In the genomic region with DNA sequence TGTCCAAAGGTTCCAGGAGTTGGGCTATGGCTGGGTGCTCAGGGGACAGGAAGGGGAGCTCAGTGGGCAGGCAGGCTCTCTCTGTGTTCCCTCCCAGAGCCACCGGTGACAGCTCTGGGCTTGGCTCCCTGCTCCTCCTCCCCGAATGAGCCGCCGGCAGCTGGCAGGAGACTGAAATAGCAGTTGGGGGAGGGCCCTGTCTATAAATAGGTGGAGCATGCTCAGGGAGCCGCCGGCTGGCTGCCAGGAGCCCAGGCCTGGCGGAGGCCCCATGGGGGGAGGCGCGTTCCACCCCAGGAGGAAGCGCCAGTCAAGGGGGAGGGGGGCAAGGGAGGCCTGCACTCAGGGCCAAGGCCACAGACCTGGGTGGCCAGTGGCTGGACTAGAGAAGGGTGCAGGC, we compare ENCODE assay signal across 8 mouse cellular contexts. TPM values are rescaled to one million over a fixed set of nuclear protein-coding genes. Genes with fewer than 3 reads are reported as not detected.
A peak's percentile ranks its signal among the peaks of the same experiment; 100 is the strongest.
DNase-seq lines count a peak whose midpoint lies in the region; ATAC-seq and TF ChIP-seq lines count a peak whose summit lies in the region.

No protein-coding gene starts in this region.

- H3K36me3 ChIP-seq in ES-E14 (ENCODE audit: control insufficient read depth, insufficient read depth, low read length, poor library complexity, severe bottlenecking) = peaks cover 11% of the 10 kb centered on the region; the same call in 1 of the 2 replicates
- H3K36me3 ChIP-seq in forebrain, embryonic 16.5 days (ENCODE audit: control insufficient read depth, insufficient read depth) = no peaks in the 10 kb centered on the region
- peaks cover 13% of the 10 kb centered on the region; the same call in 1 of the 2 replicates for H3K36me3 ChIP-seq in neural tube, embryonic 15.5 days

- no peak for DNase-seq in ES-E14 (ENCODE audit: low read depth, low spot score)
- DNase-seq in cerebellum, adult 18-20 months = peak; percentile 95 to 96
- peak; percentile 96 to 97 for DNase-seq in heart, postnatal 36 days
- DNase-seq in layer of hippocampus, adult 2 months (ENCODE audit: low spot score in 2 of 2) = peak; percentile 96 to 98
- peak; percentile 94 for DNase-seq in lung, adult 2 months
- peak; percentile 96 for DNase-seq in testis, postnatal 10 days (ENCODE audit: low spot score)

- 0% methylated on average over 10 of the region's 10 CpGs for WGBS in forebrain, embryonic 16.5 days
- 0% methylated on average over 9 of the region's 10 CpGs for WGBS in lung, adult 2 months
- under 1% methylated on average over 10 of the region's 10 CpGs for WGBS in neural tube, embryonic 15.5 days

- peak; percentile 93 for ATAC-seq in forebrain, embryonic 16.5 days
- ATAC-seq in neural tube, embryonic 15.5 days (ENCODE audit: low FRiP score) = peak; percentile 68

- peak; percentile 32 for TF ChIP-seq CTCF in layer of hippocampus, adult 2 months (conservative IDR thresholded peaks at IDR 0.05)
- no peak for TF ChIP-seq CTCF in lung, adult 2 months (IDR thresholded peaks at IDR 0.05; ENCODE audit: insufficient read depth, low read length)

- peak overlapping the region; percentile 31 to 56; a peak in 3 of 4 replicates for H3K4me3 ChIP-seq in ES-E14 (ENCODE audit: insufficient read depth in 1 of 2, low read depth in 1 of 2, low read length in 2 of 2, poor library complexity in 1 of 2, severe bottlenecking in 1 of 2)
- H3K4me3 ChIP-seq in forebrain, embryonic 16.5 days (replicated peaks; ENCODE audit: low read length) = peak overlapping the region; percentile 35
- H3K4me3 ChIP-seq in layer of hippocampus, adult 2 months = peak overlapping the region; percentile 57
- H3K4me3 ChIP-seq in lung, adult 2 months (replicated peaks; ENCODE audit: extremely low read depth, low read depth, low read length) = peak overlapping the region; percentile 70
- peak overlapping the region; percentile 20 for H3K4me3 ChIP-seq in neural tube, embryonic 15.5 days (replicated peaks)

- peak overlapping the region; percentile 54 for H3K4me2 ChIP-seq in forebrain, embryonic 16.5 days (ENCODE audit: low read length)
- H3K4me2 ChIP-seq in neural tube, embryonic 15.5 days = peak overlapping the region; percentile 46

- TF ChIP-seq POLR2A in lung, adult 2 months (IDR thresholded peaks at IDR 0.05; ENCODE audit: borderline replicate concordance, extremely low read depth, low read depth, low read length) = peak; percentile 92; the same call in 1 of the 2 replicates

- intact Hi-C loops in heart, postnatal 36 days (cut with DNase I) = loop anchor here (5.0 kb wide), 2 partner anchors 214 to 236 kb away; a partner anchor contains a TSS

- in situ Hi-C loops in ES-E14 (cut with MboI; ENCODE audit: low sequenced_read_pairs in 2 of 2, unreplicated experiment in 2 of 2) = no loop called here

- no peaks in the 10 kb centered on the region for H3K27me3 ChIP-seq in forebrain, embryonic 16.5 days (replicated peaks; ENCODE audit: control insufficient read depth, insufficient read depth, low read length)
- H3K27me3 ChIP-seq in neural tube, embryonic 15.5 days (replicated peaks) = no peaks in the 10 kb centered on the region

- peaks cover 4 to 30% of the 10 kb centered on the region in 2 experiments; a peak in 3 of 4 replicates for H3K4me1 ChIP-seq in ES-E14 (ENCODE audit: control insufficient read depth in 2 of 2, insufficient read depth in 2 of 2, low read length in 2 of 2, poor library complexity in 1 of 2)
- H3K4me1 ChIP-seq in forebrain, embryonic 16.5 days (replicated peaks; ENCODE audit: control insufficient read depth, insufficient read depth, low read length) = peaks cover 67% of the 10 kb centered on the region
- H3K4me1 ChIP-seq in lung, adult 2 months (ENCODE audit: control insufficient read depth, insufficient read depth, low read length) = peaks cover 55% of the 10 kb centered on the region
- H3K4me1 ChIP-seq in neural tube, embryonic 15.5 days = peaks cover 87% of the 10 kb centered on the region

- 0 out of 2 replicates have a peak overlapping the region, but pooled peaks have one; percentile 12 for H3K9ac ChIP-seq in ES-E14 (ENCODE audit: insufficient read depth, low read depth, low read length, poor library complexity, severe bottlenecking)
- H3K9ac ChIP-seq in forebrain, embryonic 16.5 days (replicated peaks; ENCODE audit: low read depth, low read length) = peak overlapping the region; percentile 46
- H3K9ac ChIP-seq in neural tube, embryonic 15.5 days (replicated peaks) = peak overlapping the region; percentile 29; the same call in 1 of the 2 replicates

- no peak overlapping the region for H3K27ac ChIP-seq in ES-E14 (ENCODE audit: insufficient read depth, low read depth, low read length, poor library complexity, severe bottlenecking)
- peak overlapping the region; percentile 86 for H3K27ac ChIP-seq in forebrain, embryonic 16.5 days (ENCODE audit: low read length)
- peak overlapping the region; percentile 95 for H3K27ac ChIP-seq in layer of hippocampus, adult 2 months
- H3K27ac ChIP-seq in neural tube, embryonic 15.5 days (replicated peaks) = peak overlapping the region; percentile 68

- no peaks in the 10 kb centered on the region for H3K9me3 ChIP-seq in ES-E14 (ENCODE audit: control insufficient read depth, insufficient read depth, low read depth, low read length)
- H3K9me3 ChIP-seq in forebrain, embryonic 16.5 days (ENCODE audit: control insufficient read depth, low read length) = no peaks in the 10 kb centered on the region
- no peaks in the 10 kb centered on the region for H3K9me3 ChIP-seq in neural tube, embryonic 15.5 days (replicated peaks)

TF ChIP-seq in ES-E14, 5 proteins besides CTCF, POLR2A, EP300 and RAD21:
- TF ChIP-seq MAFK (IDR thresholded peaks at IDR 0.05; ENCODE audit: insufficient read depth, low read depth, low read length) = no peak
- no peak for TF ChIP-seq HCFC1 (IDR thresholded peaks at IDR 0.05; ENCODE audit: borderline replicate concordance, insufficient read depth, low read length)
- TF ChIP-seq ZNF384 (IDR thresholded peaks at IDR 0.05; ENCODE audit: low read depth, low read length) = no peak
- no peak for TF ChIP-seq CHD2 (IDR thresholded peaks at IDR 0.05; ENCODE audit: low read depth, low read length)
- TF ChIP-seq ZC3H11A (IDR thresholded peaks at IDR 0.05; ENCODE audit: borderline replicate concordance, low read depth, low read length) = no peak

RNA-seq across cellular contexts. Expression of a gene that starts 11.2 kb away (rescaled TPM):
- 33.3 and 57.9 TPM in 2 replicates for total RNA-seq in ES-E14 (2012; rRNA removed)
- 124 and 136 TPM in 2 replicates for polyA plus RNA-seq in forebrain, embryonic 16.5 days (2015; fragmentation: Nextera tagmentation; extraction: Ambion mirVana)
- total RNA-seq in heart, postnatal 36 days (2021) = 100 to 1,000 TPM; 141 to 143 TPM
- total RNA-seq in layer of hippocampus, adult 2 months (2021) = 100 to 1,000 TPM; 233 to 243 TPM
- polyA plus RNA-seq in lung, adult 2 months (2012; rRNA removed) = 140 and 160 TPM in 2 replicates
- 74.0 and 77.4 TPM in 2 replicates for polyA plus RNA-seq in neural tube, embryonic 15.5 days (2015; fragmentation: Nextera tagmentation; extraction: Ambion mirVana)

RNA-seq across cellular contexts. Expression of a gene that starts 29.4 kb away (rescaled TPM):
- total RNA-seq in ES-E14 (2012; rRNA removed) = 14.2 and 16.3 TPM in 2 replicates
- 21.5 and 26.2 TPM in 2 replicates for polyA plus RNA-seq in forebrain, embryonic 16.5 days (2015; fragmentation: Nextera tagmentation; extraction: Ambion mirVana)
- 10 to 100 TPM; 45.1 to 47.3 TPM for total RNA-seq in heart, postnatal 36 days (2021)
- 10 to 100 TPM; 58.2 to 59.7 TPM for total RNA-seq in layer of hippocampus, adult 2 months (2021)
- polyA plus RNA-seq in lung, adult 2 months (2012; rRNA removed) = 74.4 and 82.5 TPM in 2 replicates
- polyA plus RNA-seq in neural tube, embryonic 15.5 days (2015; fragmentation: Nextera tagmentation; extraction: Ambion mirVana) = 40.4 and 42.0 TPM in 2 replicates

RNA-seq across cellular contexts. Expression of a gene that starts 29.9 kb away (rescaled TPM):
- total RNA-seq in ES-E14 (2012; rRNA removed) = 17.3 and 17.8 TPM in 2 replicates
- 5.4 and 5.5 TPM in 2 replicates for polyA plus RNA-seq in forebrain, embryonic 16.5 days (2015; fragmentation: Nextera tagmentation; extraction: Ambion mirVana)
- under 1 TPM; 0.14 to 0.25 TPM for total RNA-seq in heart, postnatal 36 days (2021)
- 1 to 10 TPM; 1.0 to 1.1 TPM for total RNA-seq in layer of hippocampus, adult 2 months (2021)
- 0.65 and 0.68 TPM in 2 replicates for polyA plus RNA-seq in lung, adult 2 months (2012; rRNA removed)
- polyA plus RNA-seq in neural tube, embryonic 15.5 days (2015; fragmentation: Nextera tagmentation; extraction: Ambion mirVana) = 2.2 and 5.1 TPM in 2 replicates

RNA-seq across cellular contexts. Expression of a gene that starts 33.7 kb away (rescaled TPM):
- 27.6 and 49.1 TPM in 2 replicates for total RNA-seq in ES-E14 (2012; rRNA removed)
- 103 and 123 TPM in 2 replicates for polyA plus RNA-seq in forebrain, embryonic 16.5 days (2015; fragmentation: Nextera tagmentation; extraction: Ambion mirVana)
- total RNA-seq in heart, postnatal 36 days (2021) = 10 to 100 TPM; 44.7 to 52.6 TPM
- total RNA-seq in layer of hippocampus, adult 2 months (2021) = 10 to 100 TPM; 56.6 to 56.9 TPM
- 20.8 and 30.6 TPM in 2 replicates for polyA plus RNA-seq in lung, adult 2 months (2012; rRNA removed)
- polyA plus RNA-seq in neural tube, embryonic 15.5 days (2015; fragmentation: Nextera tagmentation; extraction: Ambion mirVana) = 111 and 121 TPM in 2 replicates

RNA-seq across cellular contexts. Expression of a gene that starts 49.8 kb away (rescaled TPM):
- 0.98 and 1.0 TPM in 2 replicates for total RNA-seq in ES-E14 (2012; rRNA removed)
- polyA plus RNA-seq in forebrain, embryonic 16.5 days (2015; fragmentation: Nextera tagmentation; extraction: Ambion mirVana) = not detected in 2 replicates
- total RNA-seq in heart, postnatal 36 days (2021) = 1 to 10 TPM in 1 of 2 experiments, under 1 TPM in 1; 0.73 to 1.1 TPM
- 1 to 10 TPM; 2.0 TPM for total RNA-seq in layer of hippocampus, adult 2 months (2021)
- polyA plus RNA-seq in lung, adult 2 months (2012; rRNA removed) = 0.15 and 1.8 TPM in 2 replicates
- 0.10 and 0.12 TPM in 2 replicates for polyA plus RNA-seq in neural tube, embryonic 15.5 days (2015; fragmentation: Nextera tagmentation; extraction: Ambion mirVana)

Comparison
In these comparisons a context has a peak if more than half of its experiments do, and no peak if none do; other contexts are left out.
1. H3K4me3 ChIP-seq: peak in every context shown above with its lines; median percentile 70 in lung, adult 2 months; 57 in layer of hippocampus, adult 2 months; 44 in ES-E14; 35 in forebrain, embryonic 16.5 days; 20 in neural tube, embryonic 15.5 days.